Mouse (Mus musculus) leukemia stem cell, adult 10-12 weeks (primary cell): ENCODE results near the gene Cited2. TPM values are rescaled to one million over a fixed set of nuclear protein-coding genes. Genes with fewer than 3 reads are reported as not detected.

Source experiments
- polyA plus RNA-seq: library from polyadenylated mRNA; stranded (reverse); fragments of >175 nt; gene quantifications from 2 replicates; pipeline ENCODE4 v1.2.3, GENCODE M21; 2012; ENCODE audit warnings: low replicate concordance

Gene Cited2
- polyA plus RNA-seq, result 25.9 and 48.8 TPM in 2 replicates

DNA sequence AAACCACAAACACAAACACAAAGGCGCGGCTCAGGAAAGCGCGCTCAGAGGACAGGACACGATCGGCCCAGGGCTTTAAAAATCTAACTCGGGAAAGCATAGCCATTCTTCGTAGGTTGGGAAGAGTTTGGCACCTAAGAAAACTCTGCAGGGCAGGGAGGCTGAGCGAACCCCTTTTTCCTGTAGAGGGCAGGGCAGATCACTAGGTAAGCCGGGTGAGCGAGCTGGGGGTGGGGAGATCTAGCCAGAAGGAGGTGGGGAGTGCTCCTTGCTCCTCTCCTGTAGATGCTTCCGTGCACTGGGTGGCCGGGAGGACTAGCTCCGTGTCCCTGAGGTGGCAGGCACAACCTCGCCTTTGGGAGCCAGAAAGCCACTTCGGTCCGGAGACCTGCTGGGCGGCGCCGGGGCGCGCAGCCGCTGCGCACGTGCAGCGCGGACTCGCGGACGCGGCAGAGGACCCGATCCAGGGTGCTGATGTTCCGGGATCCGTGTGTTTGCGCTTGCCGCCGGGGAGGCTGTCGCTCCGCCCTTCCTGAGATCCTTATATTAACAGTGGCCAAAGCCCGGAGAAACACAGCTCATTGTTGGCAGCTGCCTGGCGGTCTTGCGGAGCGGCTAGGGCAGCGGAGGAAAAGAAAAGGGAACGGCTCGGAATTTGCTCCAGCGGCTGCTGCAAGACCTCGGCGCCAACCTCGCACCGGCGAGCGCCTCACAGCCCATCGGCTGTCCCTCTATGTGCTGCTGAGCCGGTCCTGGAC, at the start of gene Cited2:
Gene Cited2 (plus strand): TSS at position 566 of the 758 bp plus-strand sequence.

Other genes with a start within 250 kb of the Cited2 start
- gene Txlnb, start 73.0 kb downstream of the Cited2 start, polyA plus RNA-seq, result 0.11 TPM in 1 of 2 replicates, not detected in the other
- gene Heca, start 224.8 kb downstream of the Cited2 start, polyA plus RNA-seq, result 9.1 and 11.1 TPM in 2 replicates